Mouse (Mus musculus) neural tube, embryonic 15.5 days (tissue): ENCODE results near the gene Arid5b. TPM values are rescaled to one million over a fixed set of nuclear protein-coding genes. Genes with fewer than 3 reads are reported as not detected.

Experiments
- ATAC-seq: fragments of 200-750 bp; cut with Nextera tagmentation; 2 replicates; pipeline ENCODE4 v1.8.0; 2017; ENCODE audit warnings: mild to moderate bottlenecking, moderate TSS enrichment, moderate library complexity; ENCODE audit not compliant: low FRiP score
- H3K27ac ChIP-seq: fragments of 300-500 bp; sonication (generic); replicated peaks from 2 replicates; pipeline ENCODE4 v1.5.1; 2015; ENCODE audit warnings: mild to moderate bottlenecking, inconsistent platforms
- H3K27me3 ChIP-seq: fragments of 300-500 bp; sonication (generic); replicated peaks from 2 replicates; pipeline ENCODE4 v1.6.1; 2015; ENCODE audit warnings: inconsistent platforms
- H3K36me3 ChIP-seq: fragments of 300-500 bp; sonication (generic); 2 replicates; pipeline ENCODE4 v1.6.1; 2015; ENCODE audit warnings: inconsistent platforms
- H3K4me1 ChIP-seq: fragments of 300-500 bp; sonication (generic); 2 replicates; pipeline ENCODE4 v1.6.1; 2015; ENCODE audit warnings: inconsistent platforms
- H3K4me2 ChIP-seq: fragments of 300-500 bp; sonication (generic); 2 replicates; pipeline ENCODE4 v1.6.1; 2015; ENCODE audit warnings: inconsistent platforms, mild to moderate bottlenecking, moderate library complexity
- H3K4me3 ChIP-seq: fragments of 300-500 bp; sonication (generic); replicated peaks from 2 replicates; pipeline ENCODE4 v1.5.1; 2015; ENCODE audit warnings: mild to moderate bottlenecking, inconsistent platforms
- H3K9ac ChIP-seq: fragments of 300-500 bp; sonication (generic); replicated peaks from 2 replicates; pipeline ENCODE4 v1.6.1; 2015; ENCODE audit warnings: mild to moderate bottlenecking, inconsistent platforms
- H3K9me3 ChIP-seq: fragments of 300-500 bp; sonication (generic); replicated peaks from 2 replicates; pipeline ENCODE4 v1.6.1; 2016; ENCODE audit warnings: inconsistent platforms
- WGBS: fragments of 180-500 bp; shearing (Covaris S2); methylation state at CpG from one replicate; pipeline ENCODE4 v1.1.7; 2015; ENCODE audit warnings: mixed read lengths; 5-methylcytosine and 5-hydroxymethylcytosine counted together
- polyA plus RNA-seq: library from polyadenylated mRNA; unstranded; fragments of >200 nt; fragmentation: Nextera tagmentation; extraction: Ambion mirVana; gene quantifications from 2 replicates; pipeline ENCODE4 v1.2.1, GENCODE M21; 2015

Arid5b gene
- polyA plus RNA-seq, 1 experiment from 2014 or later, result 18.4 TPM

DNA sequence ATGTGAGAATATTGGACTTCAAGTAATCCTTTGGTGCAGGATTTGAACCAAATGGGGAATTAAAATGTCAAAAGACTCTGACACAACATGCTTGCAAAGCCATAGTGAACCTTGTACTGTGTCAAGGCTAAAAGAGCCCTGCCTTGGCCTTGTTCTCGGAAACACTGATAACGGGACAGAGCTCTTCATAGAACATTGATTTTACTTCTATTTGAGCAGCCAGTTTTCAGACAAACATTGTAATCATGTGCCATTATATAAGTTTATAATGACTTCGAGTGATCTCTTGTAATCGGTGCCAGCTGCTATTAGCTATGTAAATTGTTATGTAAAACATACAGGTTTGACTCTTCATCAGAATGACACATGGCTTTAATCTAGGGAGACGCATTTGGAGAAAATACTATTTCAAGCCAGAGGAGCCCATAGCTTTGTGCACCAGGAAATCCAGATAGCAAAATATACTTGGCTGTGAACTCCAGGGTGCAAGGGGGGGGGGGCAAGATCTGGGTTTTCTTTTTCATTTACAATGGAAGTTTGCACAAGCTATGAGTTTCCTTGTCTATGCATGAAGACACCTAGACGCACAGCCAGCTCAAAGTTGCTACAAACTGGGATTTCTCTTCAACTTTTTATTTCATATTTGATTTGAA is 150.8 kb downstream of the Arid5b start:
- Histone ChIP-seq H3K4me1 (0 out of 2 replicates have a peak, but pooled peaks cover 7% of the 10 kb centered on the region), H3K4me3 (no peak overlapping the region), H3K36me3 (no peaks in the 10 kb centered on the region), H3K9me3 (no peaks in the 10 kb centered on the region), H3K4me2 (no peak overlapping the region), H3K9ac (no peak overlapping the region), H3K27ac (no peak overlapping the region), H3K27me3 (no peaks in the 10 kb centered on the region)
- ATAC-seq, result no peak
- WGBS, result 68% methylated on average over 6 of the region's 6 CpGs

DNA sequence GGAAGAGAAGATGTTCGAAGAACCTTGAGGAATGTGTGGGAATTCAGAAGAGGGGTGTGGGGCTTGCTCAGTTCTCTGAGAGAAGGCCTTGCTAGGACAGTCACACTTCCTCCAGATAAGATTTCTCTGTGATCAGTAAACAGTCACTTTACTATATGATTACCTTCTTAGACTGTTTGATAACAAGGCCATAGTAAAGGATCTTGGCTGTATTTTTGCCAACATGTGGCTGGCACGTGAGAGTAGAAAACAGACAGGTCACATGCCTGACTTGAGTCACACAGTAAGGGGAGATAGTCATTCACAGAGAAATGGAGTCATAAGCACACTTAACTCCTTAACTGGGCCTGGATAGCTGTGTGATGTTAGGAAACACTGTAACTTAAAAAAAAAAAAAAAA is 151.4 kb downstream of the Arid5b start:
- H3K36me3 ChIP-seq, result no peaks in the 10 kb centered on the region
- 0 out of 2 replicates have a peak, but pooled peaks cover 7% of the 10 kb centered on the region for H3K4me1 ChIP-seq
- H3K9ac ChIP-seq, result no peak overlapping the region
- H3K27ac ChIP-seq, result no peak overlapping the region
- no peaks in the 10 kb centered on the region for H3K27me3 ChIP-seq
- ATAC-seq, result no peak
- 84% methylated on average over 2 of the region's 2 CpGs for WGBS
- H3K9me3 ChIP-seq, result no peaks in the 10 kb centered on the region
- no peak overlapping the region for H3K4me2 ChIP-seq
- no peak overlapping the region for H3K4me3 ChIP-seq

DNA sequence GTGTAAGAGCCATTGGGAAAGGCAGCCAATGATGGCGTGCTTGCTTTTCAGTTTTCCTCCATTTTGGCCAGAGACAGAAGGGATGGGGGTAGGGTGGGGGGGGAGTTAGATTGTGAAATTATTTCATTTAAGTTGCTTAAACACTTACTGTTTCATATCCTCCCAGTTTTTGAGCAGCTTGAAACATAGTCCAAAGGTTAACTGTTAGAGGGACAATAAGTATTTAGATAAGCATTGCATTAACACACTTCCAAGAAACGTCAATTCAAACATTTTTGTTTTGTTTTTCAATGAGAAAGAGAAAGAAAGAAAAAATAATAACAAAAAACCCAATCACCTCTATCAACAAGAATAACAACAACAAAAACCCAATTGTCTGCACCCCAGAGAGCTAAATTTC is 152.0 kb downstream of the Arid5b start:
- no peak for ATAC-seq
- WGBS, result 79% methylated on average over 2 of the region's 2 CpGs

DNA sequence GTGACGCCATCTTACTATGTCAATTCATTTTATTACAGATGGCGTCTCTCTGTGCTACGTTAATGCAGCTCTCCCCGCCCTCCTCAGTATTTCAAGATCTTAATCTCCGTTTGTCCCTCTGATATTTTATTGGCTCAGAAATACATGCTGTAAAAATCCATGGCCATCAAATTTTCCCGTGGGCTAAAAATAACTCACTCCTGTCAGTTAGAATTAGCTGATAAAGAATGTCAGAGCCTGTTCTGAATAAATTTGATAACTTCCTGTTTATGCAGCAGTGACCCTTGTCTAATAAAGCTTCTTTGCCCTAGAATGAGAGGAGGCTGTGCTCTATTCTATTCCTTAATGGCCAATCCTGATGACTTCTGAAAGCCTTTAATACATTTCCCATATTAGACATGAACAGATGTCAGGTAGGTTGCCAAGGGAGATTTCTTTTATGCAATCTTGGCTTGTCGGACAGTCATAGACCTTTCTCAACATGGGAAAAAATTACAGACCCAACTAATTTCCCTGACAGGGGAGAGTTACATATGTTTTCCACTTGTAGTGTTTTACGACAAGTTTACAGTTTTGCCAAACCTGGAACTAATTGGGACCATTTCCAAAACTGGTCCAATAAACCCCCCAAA is 152.5 kb downstream of the Arid5b start:
- no peak for ATAC-seq

More for the DNA sequence above, 152.0 kb downstream of the Arid5b start:
- Histone ChIP-seq H3K27ac (no peak overlapping the region), H3K4me2 (no peak overlapping the region), H3K27me3 (no peaks in the 10 kb centered on the region), H3K36me3 (no peaks in the 10 kb centered on the region), H3K4me3 (no peak overlapping the region), H3K9me3 (no peaks in the 10 kb centered on the region), H3K4me1 (0 out of 2 replicates have a peak, but pooled peaks cover 7% of the 10 kb centered on the region), H3K9ac (no peak overlapping the region)

GRCm38 (mm10) chr10:68124985-68125384 is 153.6 kb downstream of the Arid5b start:
- H3K27me3 ChIP-seq, result no peaks in the 10 kb centered on the region
- no peak overlapping the region for H3K4me2 ChIP-seq
- no peaks in the 10 kb centered on the region for H3K9me3 ChIP-seq
- no peak overlapping the region for H3K4me3 ChIP-seq
- H3K36me3 ChIP-seq, result no peaks in the 10 kb centered on the region
- no peak overlapping the region for H3K9ac ChIP-seq
- 0 out of 2 replicates have a peak, but pooled peaks cover 7% of the 10 kb centered on the region for H3K4me1 ChIP-seq
- no peak overlapping the region for H3K27ac ChIP-seq
- 92% methylated on average over 2 of the region's 2 CpGs for WGBS
- no peak for ATAC-seq

More for the DNA sequence above, 152.5 kb downstream of the Arid5b start:
- no peaks in the 10 kb centered on the region for H3K27me3 ChIP-seq
- H3K9me3 ChIP-seq, result no peaks in the 10 kb centered on the region
- H3K4me1 ChIP-seq, result 0 out of 2 replicates have a peak, but pooled peaks cover 7% of the 10 kb centered on the region
- no peaks in the 10 kb centered on the region for H3K36me3 ChIP-seq
- no peak overlapping the region for H3K27ac ChIP-seq
- no peak overlapping the region for H3K9ac ChIP-seq
- no peak overlapping the region for H3K4me3 ChIP-seq
- 45% methylated on average over 8 of the region's 8 CpGs for WGBS
- H3K4me2 ChIP-seq, result no peak overlapping the region

DNA sequence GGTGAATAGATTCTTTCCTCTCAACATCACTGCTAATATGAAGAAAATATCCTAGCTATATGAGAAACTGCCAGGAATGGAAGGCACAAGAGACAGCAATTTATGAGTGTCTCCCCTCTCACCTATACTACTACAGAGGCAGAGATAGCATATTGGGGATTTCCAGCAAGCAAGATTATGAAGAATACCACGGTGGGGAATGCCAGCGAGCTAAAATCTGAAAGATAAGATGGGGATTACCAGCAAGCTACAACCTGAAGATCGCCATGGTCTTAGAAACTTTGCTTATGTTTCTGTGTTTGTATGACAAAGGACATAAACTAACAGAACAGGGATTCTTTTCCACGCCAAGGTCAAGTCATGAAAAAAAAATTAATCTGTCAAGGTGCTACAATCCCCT is 155.1 kb downstream of the Arid5b start:
- no peaks in the 10 kb centered on the region for H3K9me3 ChIP-seq

DNA sequence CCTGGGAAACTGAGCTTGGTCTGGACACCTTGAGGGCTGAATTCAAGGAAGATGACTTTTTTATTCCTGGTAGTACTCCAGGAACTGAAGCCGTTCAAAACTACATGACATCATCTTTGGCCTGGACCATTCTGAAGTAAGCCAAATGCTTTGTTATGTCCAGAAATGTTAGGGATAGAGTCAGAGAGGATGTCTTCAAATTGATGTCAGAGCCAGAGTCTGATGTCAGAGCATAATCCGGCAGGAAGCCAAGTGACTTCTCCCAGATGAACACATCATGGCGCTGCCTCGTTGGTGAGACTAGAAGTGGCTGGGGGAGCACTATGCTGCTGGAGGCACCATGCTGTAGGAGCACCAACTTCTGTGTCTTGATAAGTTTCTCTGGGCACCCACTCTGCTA is 156.6 kb downstream of the Arid5b start:
- H3K27ac ChIP-seq, result no peak overlapping the region
- no peak overlapping the region for H3K4me3 ChIP-seq
- H3K9ac ChIP-seq, result no peak overlapping the region
- H3K4me1 ChIP-seq, result no peaks in the 10 kb centered on the region
- H3K9me3 ChIP-seq, result no peaks in the 10 kb centered on the region
- H3K4me2 ChIP-seq, result no peak overlapping the region
- no peak for ATAC-seq
- H3K36me3 ChIP-seq, result no peaks in the 10 kb centered on the region
- no peaks in the 10 kb centered on the region for H3K27me3 ChIP-seq
- 90% methylated on average over 4 of the region's 4 CpGs for whole genome bisulfite sequencing

More for the DNA sequence above, 155.1 kb downstream of the Arid5b start:
- no peak overlapping the region for H3K9ac ChIP-seq
- no peaks in the 10 kb centered on the region for H3K36me3 ChIP-seq
- WGBS, result 94% methylated on average over 4 of the region's 4 CpGs
- no peak overlapping the region for H3K27ac ChIP-seq
- no peak for ATAC-seq
- 0 out of 2 replicates have a peak, but pooled peaks cover 2% of the 10 kb centered on the region for H3K4me1 ChIP-seq
- no peaks in the 10 kb centered on the region for H3K27me3 ChIP-seq
- H3K4me2 ChIP-seq, result no peak overlapping the region
- no peak overlapping the region for H3K4me3 ChIP-seq

DNA sequence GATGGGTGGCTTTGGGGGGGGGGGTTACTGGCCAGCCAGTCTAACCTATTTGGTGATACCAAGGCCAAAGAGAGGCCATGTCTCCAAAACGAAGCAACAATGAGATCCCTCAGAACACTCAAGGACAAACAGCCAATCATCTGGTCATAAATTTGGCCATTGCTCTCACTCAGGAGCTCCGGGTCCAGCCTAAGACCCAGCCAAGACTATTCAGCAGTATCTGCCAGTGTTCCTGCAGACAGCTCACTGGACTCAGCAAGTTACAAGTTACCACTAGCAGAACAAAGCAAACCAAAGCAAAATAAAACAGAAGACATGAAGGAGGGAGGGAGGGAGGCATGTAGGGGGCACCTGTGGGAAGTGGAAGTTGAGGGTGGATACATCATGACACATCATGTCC is 157.3 kb downstream of the Arid5b start:
- no peaks in the 10 kb centered on the region for H3K27me3 ChIP-seq
- no peaks in the 10 kb centered on the region for H3K9me3 ChIP-seq
- no peak overlapping the region for H3K4me2 ChIP-seq
- no peaks in the 10 kb centered on the region for H3K4me1 ChIP-seq
- H3K9ac ChIP-seq, result no peak overlapping the region
- no peak for ATAC-seq
- 76% methylated on average over 2 of the region's 2 CpGs for WGBS
- no peak overlapping the region for H3K4me3 ChIP-seq
- H3K36me3 ChIP-seq, result no peaks in the 10 kb centered on the region
- H3K27ac ChIP-seq, result no peak overlapping the region

DNA sequence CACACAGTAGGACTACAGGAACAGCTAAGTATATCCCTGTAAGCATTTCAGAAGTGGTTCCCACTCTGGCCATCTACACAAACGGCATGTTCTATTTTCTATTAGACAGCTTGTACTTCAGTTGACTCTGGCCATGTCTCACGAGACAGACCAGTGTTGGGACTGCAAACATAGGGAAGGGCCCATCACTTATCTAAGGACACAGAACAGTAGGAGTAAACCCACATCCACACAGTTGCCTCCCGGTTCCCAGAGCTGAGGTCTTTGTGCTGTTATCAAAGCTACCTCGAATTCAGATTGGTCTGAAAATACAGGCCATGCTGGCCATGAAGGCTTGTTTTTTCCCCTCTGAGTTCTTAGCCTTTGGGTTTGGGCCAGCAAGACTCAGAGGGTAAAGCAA is 158.5 kb downstream of the Arid5b start:
- Histone ChIP-seq H3K9me3 (no peaks in the 10 kb centered on the region), H3K4me3 (no peak overlapping the region), H3K4me1 (no peaks in the 10 kb centered on the region), H3K4me2 (no peak overlapping the region), H3K36me3 (no peaks in the 10 kb centered on the region), H3K9ac (no peak overlapping the region), H3K27me3 (no peaks in the 10 kb centered on the region), H3K27ac (no peak overlapping the region)
- ATAC-seq, result no peak
- 91% methylated on average over 4 of the region's 4 CpGs for WGBS

- Histone ChIP-seq H3K4me2 (no peak overlapping the region), H3K27me3 (no peaks in the 10 kb centered on the region), H3K4me1 (no peaks in the 10 kb centered on the region), H3K36me3 (no peaks in the 10 kb centered on the region), H3K9ac (no peak overlapping the region), H3K9me3 (no peaks in the 10 kb centered on the region), H3K4me3 (no peak overlapping the region), H3K27ac (no peak overlapping the region)
- WGBS, result 88% methylated on average over 6 of the region's 6 CpGs
- ATAC-seq, result no peak
These were observed 159.3 kb downstream of the Arid5b start for GRCm38 (mm10) chr10:68119285-68119684.

DNA sequence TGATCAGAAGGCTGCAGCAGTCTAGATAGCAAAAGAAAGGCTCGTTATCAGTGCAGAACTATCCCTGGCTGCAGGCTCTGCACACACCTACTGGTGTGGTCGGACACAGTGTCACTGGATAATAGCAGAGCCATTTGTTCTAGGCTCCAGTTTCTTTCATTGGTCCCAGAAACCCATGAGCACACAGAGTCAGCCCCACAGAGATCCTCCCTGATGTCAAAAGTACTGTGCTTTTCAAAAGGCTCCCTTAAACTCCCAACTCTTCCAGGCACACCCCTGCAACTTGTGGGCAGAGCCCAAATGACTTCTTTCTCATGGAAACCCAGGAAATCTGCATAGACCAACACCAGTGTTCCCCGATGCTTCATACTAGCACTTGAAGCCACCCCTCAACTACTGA is 163.6 kb downstream of the Arid5b start:
- Histone ChIP-seq H3K4me1 (peaks cover 11% of the 10 kb centered on the region), H3K27ac (no peak overlapping the region), H3K9ac (no peak overlapping the region), H3K4me2 (no peak overlapping the region), H3K4me3 (no peak overlapping the region), H3K27me3 (no peaks in the 10 kb centered on the region), H3K36me3 (no peaks in the 10 kb centered on the region), H3K9me3 (no peaks in the 10 kb centered on the region)
- WGBS, result 91% methylated on average over 3 of the region's 3 CpGs
- ATAC-seq, result no peak

DNA sequence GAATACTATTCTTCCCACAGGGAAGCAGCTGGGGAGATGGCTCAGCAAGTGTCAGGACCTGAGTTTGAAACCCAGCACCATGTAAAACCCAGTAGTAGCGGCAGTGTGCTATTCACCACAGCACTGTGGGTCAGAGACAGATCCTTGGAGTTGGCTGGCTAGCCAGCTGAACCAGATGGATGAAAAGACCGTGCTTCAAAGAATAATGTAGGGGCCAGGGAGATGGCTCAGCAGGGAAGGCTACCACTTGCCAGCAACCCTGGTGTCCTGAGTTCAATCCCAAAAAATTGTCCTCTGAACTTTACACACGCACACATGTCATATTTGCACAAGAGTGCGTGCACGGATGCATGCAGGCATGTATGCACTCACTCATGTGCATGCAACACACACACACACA is 164.9 kb downstream of the Arid5b start:
- Histone ChIP-seq H3K4me2 (peak overlapping the region; percentile 21; the same call in 1 of the 2 replicates), H3K27ac (peak overlapping the region; percentile 56; the same call in 1 of the 2 replicates), H3K36me3 (no peaks in the 10 kb centered on the region), H3K9ac (no peak overlapping the region), H3K27me3 (no peaks in the 10 kb centered on the region), H3K9me3 (no peaks in the 10 kb centered on the region), H3K4me3 (no peak overlapping the region), H3K4me1 (peaks cover 11% of the 10 kb centered on the region)
- ATAC-seq, result no peak
- 84% methylated on average over 5 of the region's 5 CpGs for WGBS
